ENCODE assay signal across 8 mouse cellular contexts in the genomic region with DNA sequence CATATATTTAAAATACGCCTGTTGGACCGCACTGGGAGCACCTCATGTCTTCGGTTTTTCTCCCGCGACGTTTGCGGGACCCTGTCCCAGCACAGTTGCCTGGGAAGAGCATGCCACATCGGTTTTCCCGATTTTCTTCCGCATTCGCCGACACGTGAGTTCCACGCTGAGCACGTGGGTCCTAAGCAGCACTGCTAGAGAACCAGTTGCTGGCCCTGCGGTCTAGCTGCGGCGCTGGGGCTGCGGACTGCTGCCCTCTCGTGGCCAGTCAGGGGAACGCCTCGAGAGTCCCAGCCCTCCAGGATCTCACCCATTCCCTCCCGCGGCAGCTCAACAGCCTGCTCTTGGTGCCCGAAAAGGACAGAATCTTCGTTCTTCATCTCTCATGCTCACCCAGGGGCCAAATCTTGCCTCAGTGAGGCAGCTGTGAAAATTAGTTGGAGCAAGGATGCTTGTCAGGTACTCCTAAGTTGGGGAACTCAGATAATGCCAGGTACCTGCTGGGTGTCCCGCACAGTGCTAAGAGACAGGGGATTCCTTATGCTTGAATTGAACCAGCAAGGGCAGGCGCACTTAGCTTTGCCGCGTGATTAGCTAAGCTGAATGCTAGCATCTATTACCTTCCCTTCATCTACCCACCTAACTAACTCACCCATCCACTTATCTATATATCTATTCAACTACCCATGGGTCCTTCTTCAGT. TPM values are rescaled to one million over a fixed set of nuclear protein-coding genes. Genes with fewer than 3 reads are reported as not detected.
DNase-seq lines count a peak whose midpoint lies in the region; ATAC-seq and TF ChIP-seq lines count a peak whose summit lies in the region.

No protein-coding gene starts in this region.

- DNase-seq in brain, adult 2 months (ENCODE audit: low read depth, low spot score), result peak; percentile 95
- DNase-seq in kidney, postnatal 0 days (ENCODE audit: low spot score), result peak; percentile 91
- DNase-seq in liver, embryonic 13.5 days, result peak; percentile 77
- peak; percentile 85 for DNase-seq in neural tube, embryonic 10.5 days (ENCODE audit: extremely low spot score, low spot score)

- peak overlapping the region; percentile 73; the same call in 1 of the 2 replicates for H3K9ac ChIP-seq in heart, embryonic 12.5 days
- H3K9ac ChIP-seq in kidney, postnatal 0 days (ENCODE audit: low read depth, low read length), result no peak overlapping the region
- H3K9ac ChIP-seq in liver, embryonic 13.5 days, result peak overlapping the region; percentile 66
- peak overlapping the region; percentile 40; the same call in 1 of the 2 replicates for H3K9ac ChIP-seq in stomach, embryonic 16.5 days (ENCODE audit: low read length)

- peak overlapping the region; percentile 91; the same call in 1 of the 2 replicates for H3K27ac ChIP-seq in heart, embryonic 12.5 days (ENCODE audit: poor library complexity, severe bottlenecking)
- no peak overlapping the region for H3K27ac ChIP-seq in kidney, postnatal 0 days
- H3K27ac ChIP-seq in liver, embryonic 13.5 days, result peak overlapping the region; percentile 65; the same call in 1 of the 2 replicates
- H3K27ac ChIP-seq in stomach, embryonic 16.5 days (ENCODE audit: low read length), result no peak overlapping the region

- H3ac ChIP-seq in C2C12 (ENCODE audit: control insufficient read depth, insufficient read length, low read depth), result peak overlapping the region; percentile 49

- no peaks in the 10 kb centered on the region for H3K36me3 ChIP-seq in C2C12 (ENCODE audit: control insufficient read depth, insufficient read depth)
- peaks cover under 1% of the 10 kb centered on the region; the same call in 1 of the 2 replicates for H3K36me3 ChIP-seq in heart, embryonic 12.5 days
- no peaks in the 10 kb centered on the region for H3K36me3 ChIP-seq in kidney, postnatal 0 days (ENCODE audit: insufficient read depth, low read length)
- H3K36me3 ChIP-seq in liver, embryonic 13.5 days, result peaks cover 6% of the 10 kb centered on the region; the same call in 1 of the 2 replicates
- no peaks in the 10 kb centered on the region for H3K36me3 ChIP-seq in stomach, embryonic 16.5 days (ENCODE audit: control insufficient read depth, insufficient read depth, low read length)

- ATAC-seq in erythroblast, adult 5-6 weeks (replicated peaks; ENCODE audit: low FRiP score, poor library complexity, severe bottlenecking), result peak; percentile 91
- peak; percentile 72 for ATAC-seq in heart, embryonic 12.5 days (ENCODE audit: insufficient number of reproducible peaks, low FRiP score)
- ATAC-seq in kidney, postnatal 0 days (replicated peaks; ENCODE audit: low FRiP score, low read depth), result peak; percentile 78
- peak; percentile 73 for ATAC-seq in liver, embryonic 13.5 days (ENCODE audit: low read depth)
- ATAC-seq in stomach, embryonic 16.5 days (ENCODE audit: insufficient read depth, low FRiP score), result peak; percentile 90

- peak overlapping the region; percentile 42 for H3K4me3 ChIP-seq in C2C12 (ENCODE audit: insufficient read depth, poor library complexity, severe bottlenecking)
- H3K4me3 ChIP-seq in heart, embryonic 12.5 days, result peak overlapping the region; percentile 46
- peak overlapping the region; percentile 27 for H3K4me3 ChIP-seq in kidney, postnatal 0 days (replicated peaks; ENCODE audit: low read depth, low read length)
- H3K4me3 ChIP-seq in liver, embryonic 13.5 days (replicated peaks), result peak overlapping the region; percentile 60
- peak overlapping the region; percentile 42 for H3K4me3 ChIP-seq in stomach, embryonic 16.5 days (replicated peaks; ENCODE audit: low read length)

- peaks cover 17% of the 10 kb centered on the region for H3K79me2 ChIP-seq in C2C12 (ENCODE audit: control insufficient read depth, insufficient read depth)

- TF ChIP-seq CTCF in C2C12 (IDR thresholded peaks at IDR 0.05; ENCODE audit: control insufficient read depth, insufficient read depth, insufficient read length), result peak; percentile 98
- TF ChIP-seq CTCF in kidney, postnatal 0 days (IDR thresholded peaks at IDR 0.05; ENCODE audit: low read depth), result peak; percentile 100

- H3K79me3 ChIP-seq in C2C12 (ENCODE audit: low read depth), result peaks cover 5% of the 10 kb centered on the region

- H3K27me3 ChIP-seq in C2C12 (ENCODE audit: control insufficient read depth, insufficient read depth, insufficient read length), result no peaks in the 10 kb centered on the region
- no peaks in the 10 kb centered on the region for H3K27me3 ChIP-seq in heart, embryonic 12.5 days (replicated peaks)
- no peaks in the 10 kb centered on the region for H3K27me3 ChIP-seq in kidney, postnatal 0 days (ENCODE audit: insufficient read depth, low read length)
- 0 out of 2 replicates have a peak, but pooled peaks cover 5% of the 10 kb centered on the region for H3K27me3 ChIP-seq in liver, embryonic 13.5 days
- H3K27me3 ChIP-seq in stomach, embryonic 16.5 days (ENCODE audit: control insufficient read depth, insufficient read depth, low read length), result no peaks in the 10 kb centered on the region

- 0 out of 2 replicates have a peak, but pooled peaks cover under 1% of the 10 kb centered on the region for H3K9me3 ChIP-seq in heart, embryonic 12.5 days (replicated peaks)
- no peaks in the 10 kb centered on the region for H3K9me3 ChIP-seq in kidney, postnatal 0 days (replicated peaks; ENCODE audit: low read length)
- H3K9me3 ChIP-seq in liver, embryonic 13.5 days (replicated peaks), result no peaks in the 10 kb centered on the region
- no peaks in the 10 kb centered on the region for H3K9me3 ChIP-seq in stomach, embryonic 16.5 days (replicated peaks; ENCODE audit: control insufficient read depth, low read length)

- peaks cover 36% of the 10 kb centered on the region for H3K4me1 ChIP-seq in heart, embryonic 12.5 days (replicated peaks)
- no peaks in the 10 kb centered on the region for H3K4me1 ChIP-seq in kidney, postnatal 0 days (replicated peaks; ENCODE audit: insufficient read depth, low read length)
- peaks cover 33% of the 10 kb centered on the region for H3K4me1 ChIP-seq in liver, embryonic 13.5 days (replicated peaks)
- H3K4me1 ChIP-seq in stomach, embryonic 16.5 days (ENCODE audit: control insufficient read depth, insufficient read depth, low read length), result peaks cover 20% of the 10 kb centered on the region

- peak overlapping the region; percentile 73 for H3K4me2 ChIP-seq in heart, embryonic 12.5 days
- H3K4me2 ChIP-seq in kidney, postnatal 0 days (ENCODE audit: low read length), result peak overlapping the region; percentile 66
- peak overlapping the region; percentile 84 for H3K4me2 ChIP-seq in liver, embryonic 13.5 days
- peak overlapping the region; percentile 73 for H3K4me2 ChIP-seq in stomach, embryonic 16.5 days (ENCODE audit: low read depth, low read length)

- WGBS in heart, embryonic 12.5 days, result 8% methylated on average over 30 of the region's 30 CpGs
- 8% methylated on average over 30 of the region's 30 CpGs for WGBS in kidney, postnatal 0 days
- 8% methylated on average over 30 of the region's 30 CpGs for WGBS in liver, embryonic 13.5 days (ENCODE audit: insufficient replicate concordance)
- WGBS in stomach, embryonic 16.5 days, result 10% methylated on average over 30 of the region's 30 CpGs

RNA-seq across cellular contexts. Expression of gene Kifc5b, which starts 30.7 kb away (rescaled TPM):
- 30.9 TPM for polyA plus RNA-seq in C2C12 (2012; fragmentation: generic; extraction: Trizol)
- total RNA-seq in erythroblast, adult 5-6 weeks (2015; ENCODE audit: low replicate concordance), result 3.3 and 5.6 TPM in 2 replicates
- 18.9 and 30.1 TPM in 2 replicates for total RNA-seq in erythroblast, adult 5-6 weeks (2017; ENCODE audit: low replicate concordance)
- polyA plus RNA-seq in heart, embryonic 12.5 days (2016; fragmentation: Nextera tagmentation; extraction: Ambion mirVana), result 5.2 and 5.7 TPM in 2 replicates
- 1.3 and 1.8 TPM in 2 replicates for polyA plus RNA-seq in kidney, postnatal 0 days (2015; fragmentation: Nextera tagmentation; extraction: Ambion mirVana)
- 4.7 and 5.2 TPM in 2 replicates for polyA plus RNA-seq in liver, embryonic 13.5 days (2015; fragmentation: Nextera tagmentation; extraction: Ambion mirVana)
- polyA plus RNA-seq in stomach, embryonic 16.5 days (2015; fragmentation: Nextera tagmentation; extraction: Ambion mirVana), result 6.4 and 6.9 TPM in 2 replicates

RNA-seq across cellular contexts. Expression of gene Nkx2-5, which starts 41.4 kb away (rescaled TPM):
- polyA plus RNA-seq in C2C12 (2012; fragmentation: generic; extraction: Trizol), result 2.2 TPM
- not detected in 2 replicates for total RNA-seq in erythroblast, adult 5-6 weeks (2015; ENCODE audit: low replicate concordance)
- total RNA-seq in erythroblast, adult 5-6 weeks (2017; ENCODE audit: low replicate concordance), result not detected in 2 replicates
- 200 and 212 TPM in 2 replicates for polyA plus RNA-seq in heart, embryonic 12.5 days (2016; fragmentation: Nextera tagmentation; extraction: Ambion mirVana)
- not detected in 2 replicates for polyA plus RNA-seq in kidney, postnatal 0 days (2015; fragmentation: Nextera tagmentation; extraction: Ambion mirVana)
- 0.90 TPM in 1 of 2 replicates, not detected in the other for polyA plus RNA-seq in liver, embryonic 13.5 days (2015; fragmentation: Nextera tagmentation; extraction: Ambion mirVana)
- polyA plus RNA-seq in stomach, embryonic 16.5 days (2015; fragmentation: Nextera tagmentation; extraction: Ambion mirVana), result 2.3 and 4.6 TPM in 2 replicates

RNA-seq across cellular contexts. Expression of gene Phf1, which starts 46.7 kb away (rescaled TPM):
- 7.3 TPM for polyA plus RNA-seq in C2C12 (2012; fragmentation: generic; extraction: Trizol)
- total RNA-seq in erythroblast, adult 5-6 weeks (2015; ENCODE audit: low replicate concordance), result 4.0 TPM in 2 replicates
- 2.5 and 4.1 TPM in 2 replicates for total RNA-seq in erythroblast, adult 5-6 weeks (2017; ENCODE audit: low replicate concordance)
- 9.0 and 9.4 TPM in 2 replicates for polyA plus RNA-seq in heart, embryonic 12.5 days (2016; fragmentation: Nextera tagmentation; extraction: Ambion mirVana)
- 8.8 and 9.8 TPM in 2 replicates for polyA plus RNA-seq in kidney, postnatal 0 days (2015; fragmentation: Nextera tagmentation; extraction: Ambion mirVana)
- 1.4 and 1.6 TPM in 2 replicates for polyA plus RNA-seq in liver, embryonic 13.5 days (2015; fragmentation: Nextera tagmentation; extraction: Ambion mirVana)
- polyA plus RNA-seq in stomach, embryonic 16.5 days (2015; fragmentation: Nextera tagmentation; extraction: Ambion mirVana), result 7.3 and 7.7 TPM in 2 replicates

RNA-seq across cellular contexts. Expression of gene Cuta, which starts 53.2 kb away (rescaled TPM):
- 166 TPM for polyA plus RNA-seq in C2C12 (2012; fragmentation: generic; extraction: Trizol)
- 33.6 and 59.6 TPM in 2 replicates for total RNA-seq in erythroblast, adult 5-6 weeks (2015; ENCODE audit: low replicate concordance)
- total RNA-seq in erythroblast, adult 5-6 weeks (2017; ENCODE audit: low replicate concordance), result 10.2 and 14.4 TPM in 2 replicates
- polyA plus RNA-seq in heart, embryonic 12.5 days (2016; fragmentation: Nextera tagmentation; extraction: Ambion mirVana), result 148 and 155 TPM in 2 replicates
- 226 and 227 TPM in 2 replicates for polyA plus RNA-seq in kidney, postnatal 0 days (2015; fragmentation: Nextera tagmentation; extraction: Ambion mirVana)
- 111 and 118 TPM in 2 replicates for polyA plus RNA-seq in liver, embryonic 13.5 days (2015; fragmentation: Nextera tagmentation; extraction: Ambion mirVana)
- polyA plus RNA-seq in stomach, embryonic 16.5 days (2015; fragmentation: Nextera tagmentation; extraction: Ambion mirVana), result 173 and 178 TPM in 2 replicates

RNA-seq across cellular contexts. Expression of gene Syngap1, which starts 54.9 kb away (rescaled TPM):
- polyA plus RNA-seq in C2C12 (2012; fragmentation: generic; extraction: Trizol), result 3.0 TPM
- 0.42 and 2.5 TPM in 2 replicates for total RNA-seq in erythroblast, adult 5-6 weeks (2015; ENCODE audit: low replicate concordance)
- total RNA-seq in erythroblast, adult 5-6 weeks (2017; ENCODE audit: low replicate concordance), result 0.60 and 5.3 TPM in 2 replicates
- 1.2 and 2.2 TPM in 2 replicates for polyA plus RNA-seq in heart, embryonic 12.5 days (2016; fragmentation: Nextera tagmentation; extraction: Ambion mirVana)
- 0.78 and 0.99 TPM in 2 replicates for polyA plus RNA-seq in kidney, postnatal 0 days (2015; fragmentation: Nextera tagmentation; extraction: Ambion mirVana)
- 0.25 and 0.44 TPM in 2 replicates for polyA plus RNA-seq in liver, embryonic 13.5 days (2015; fragmentation: Nextera tagmentation; extraction: Ambion mirVana)
- polyA plus RNA-seq in stomach, embryonic 16.5 days (2015; fragmentation: Nextera tagmentation; extraction: Ambion mirVana), result 1.3 and 1.6 TPM in 2 replicates

Comparison
In these comparisons a context has a peak if more than half of its experiments do, and no peak if none do; other contexts are left out.
1. H3K27ac ChIP-seq: peak in heart, embryonic 12.5 days (single experiment) and liver, embryonic 13.5 days (single experiment); none in kidney, postnatal 0 days (single experiment) and stomach, embryonic 16.5 days (single experiment).
2. RNA of gene Nkx2-5, which starts 41.4 kb away (polyA plus RNA-seq): 200 to 212 TPM in heart, embryonic 12.5 days; 2.3 to 4.6 TPM in stomach, embryonic 16.5 days, 2.2 TPM in C2C12 (single experiment), 0.90 TPM in liver, embryonic 13.5 days and not detected in kidney, postnatal 0 days; every median in the first group is over 10 times any median in the second.
3. Peak in every context shown above with its lines, with median percentiles within 50 percentile points of each other: H3K4me3 ChIP-seq, DNase-seq, ATAC-seq and H3K4me2 ChIP-seq.